Mouse (Mus musculus) spleen, postnatal 36 days (tissue): ENCODE measurements around the gene Stk4.
A peak's percentile ranks its signal among the peaks of the same experiment; 100 is the strongest.

Experiments used
- DNase-seq, 2 experiments: peaks; one replicate each; pipeline ENCODE4 v3.0.0; 2022; ENCODE audit warnings: low spot score in 2 of 2, mixed read lengths in 1 of 2

The Stk4 gene

GRCm38 (mm10) chr2:164127297-164127696 is 57.2 kb downstream of the Stk4 start:
- no peak for DNase-seq

- DNase-seq = peak; percentile 80 to 81
Measured at GRCm38 (mm10) chr2:164128576-164129411, 58.7 kb downstream of the Stk4 start.

GRCm38 (mm10) chr2:164131586-164131985 is 61.5 kb downstream of the Stk4 start:
- no peak for DNase-seq

- DNase-seq = no peak
Measured at GRCm38 (mm10) chr2:164134563-164134962, 64.4 kb downstream of the Stk4 start.

GRCm38 (mm10) chr2:164135367-164135766 is 65.2 kb downstream of the Stk4 start:
- DNase-seq = no peak

GRCm38 (mm10) chr2:164136393-164136792 is 66.3 kb downstream of the Stk4 start:
- no peak for DNase-seq

GRCm38 (mm10) chr2:164137754-164138153 is 67.6 kb downstream of the Stk4 start:
- DNase-seq = no peak

GRCm38 (mm10) chr2:164142021-164142420 is 71.9 kb downstream of the Stk4 start:
- no peak for DNase-seq

- no peak for DNase-seq
Measured at GRCm38 (mm10) chr2:164144025-164144424, 73.9 kb downstream of the Stk4 start.

- no peak for DNase-seq
Measured at GRCm38 (mm10) chr2:164144541-164144940, 74.4 kb downstream of the Stk4 start.

- DNase-seq = no peak
Measured at GRCm38 (mm10) chr2:164146556-164146955, 76.4 kb downstream of the Stk4 start.

GRCm38 (mm10) chr2:164150086-164150760 is 80.1 kb downstream of the Stk4 start:
- no peak for DNase-seq

- no peak for DNase-seq
Measured at GRCm38 (mm10) chr2:164152341-164152740, 82.2 kb downstream of the Stk4 start.

GRCm38 (mm10) chr2:164154007-164154406 is 83.9 kb downstream of the Stk4 start:
- DNase-seq = no peak

GRCm38 (mm10) chr2:164156158-164156557 is 86.0 kb downstream of the Stk4 start:
- DNase-seq = no peak

- DNase-seq = no peak
Measured at GRCm38 (mm10) chr2:164158838-164159237, 88.7 kb downstream of the Stk4 start.

- DNase-seq = no peak
Measured at GRCm38 (mm10) chr2:164161515-164162055, 91.5 kb downstream of the Stk4 start.

- no peak for DNase-seq
Measured at GRCm38 (mm10) chr2:164164941-164165340, 94.8 kb downstream of the Stk4 start.

- DNase-seq = no peak
Measured at GRCm38 (mm10) chr2:164167752-164168570, 97.8 kb downstream of the Stk4 start.

- no peak for DNase-seq
Measured at GRCm38 (mm10) chr2:164168571-164168946, 98.4 kb downstream of the Stk4 start.

- DNase-seq = no peak
Measured at GRCm38 (mm10) chr2:164170326-164170725, 100.2 kb downstream of the Stk4 start.

GRCm38 (mm10) chr2:164170902-164171301 is 100.8 kb downstream of the Stk4 start, which contains the start of gene Kcns1:
Kcns1 (minus strand) TSS chr2:164171113.
- no peak for DNase-seq
